Mouse (Mus musculus) liver, postnatal 0 days (tissue): ENCODE data around the gene 1110008L16Rik.

ENCODE experiments used
- CTCF ChIP-seq: sonication (generic); IDR thresholded peaks from 2 replicates; pipeline ENCODE4 v1.5.1; 2016; ENCODE audit warnings: antibody characterized with exemption, low read depth
- EP300 ChIP-seq: IDR thresholded peaks from 2 replicates; pipeline ENCODE4 v1.6.1; 2016; ENCODE audit warnings: antibody characterized with exemption, low read depth, mild to moderate bottlenecking

- TF ChIP-seq CTCF (no peak), EP300 (no peak)
Measured at GRCm38 (mm10) chr12:55415255-55415654, 115.9 kb downstream of the 1110008L16Rik start.
